Mouse (Mus musculus) small intestine, adult 2 months (tissue): ENCODE data around the gene Rp9. TPM values are rescaled to one million over a fixed set of nuclear protein-coding genes. Genes with fewer than 3 reads are reported as not detected.
A peak's percentile ranks its signal among the peaks of the same experiment; 100 is the strongest.

ENCODE experiments used
- H3K27ac ChIP-seq: fragments of 200-500 bp; 2 replicates; pipeline ENCODE4 v1.5.1; 2012; ENCODE audit warnings: low read depth, low read length, control low read depth, inconsistent platforms; ENCODE audit not compliant: insufficient read depth
- H3K27me3 ChIP-seq: fragments of 200-500 bp; 2 replicates; pipeline ENCODE4 v1.6.1; 2012; ENCODE audit warnings: mild to moderate bottlenecking, moderate library complexity, low read length, inconsistent platforms; ENCODE audit not compliant: control insufficient read depth, insufficient read depth
- H3K36me3 ChIP-seq: fragments of 200-500 bp; 2 replicates; pipeline ENCODE4 v1.6.1; 2012; ENCODE audit warnings: mild to moderate bottlenecking, low read length, control low read depth, inconsistent platforms; ENCODE audit not compliant: control insufficient read depth, insufficient read depth
- H3K4me1 ChIP-seq: fragments of 200-500 bp; 2 replicates; pipeline ENCODE4 v1.6.1; 2012; ENCODE audit warnings: low read length, inconsistent platforms, mixed read lengths; ENCODE audit not compliant: control insufficient read depth, insufficient read depth, insufficient read length
- H3K4me3 ChIP-seq: fragments of 200-500 bp; 2 replicates; pipeline ENCODE4 v1.5.1; 2012; ENCODE audit warnings: low read depth, mild to moderate bottlenecking, control low read depth, inconsistent platforms, low read length, moderate library complexity
- CTCF ChIP-seq: fragments of 200-500 bp; IDR thresholded peaks from 2 replicates; pipeline ENCODE4 v1.5.1; 2012; ENCODE audit warnings: low read depth, mild to moderate bottlenecking, control low read depth, inconsistent platforms, low read length, moderate library complexity, mixed read lengths; ENCODE audit not compliant: insufficient replicate concordance, insufficient read length; ENCODE audit errors: extremely low read depth
- POLR2A ChIP-seq: fragments of 200-500 bp; IDR thresholded peaks from 2 replicates; pipeline ENCODE4 v1.6.1; 2012; ENCODE audit warnings: low read depth, mild to moderate bottlenecking, control low read depth, inconsistent platforms, low read length, moderate library complexity
- WGBS: fragments of 180-500 bp; shearing (Covaris S2); methylation state at CpG from one replicate; pipeline ENCODE4 v1.1.7; 2018; 5-methylcytosine and 5-hydroxymethylcytosine counted together
- polyA plus RNA-seq: library from polyadenylated mRNA; depleted of rRNA; stranded (reverse); fragments of >200 nt; gene quantifications from 2 replicates; pipeline ENCODE4 v1.2.3, GENCODE M21; 2012

The Rp9 gene
- polyA plus RNA-seq, 1 experiment = 106 TPM

GRCm38 (mm10) chr9:22388401-22388980 lies 81.1 kb downstream of the Rp9 start:
- Histone ChIP-seq H3K27me3 (no peaks in the 10 kb centered on the region), H3K4me3 (peak overlapping the region; percentile 77), H3K36me3 (no peaks in the 10 kb centered on the region), H3K27ac (peak overlapping the region; percentile 34; the same call in 1 of the 2 replicates), H3K4me1 (no peaks in the 10 kb centered on the region; the same call in none of the 2 replicates)
- under 1% methylated on average over 41 of the region's 41 CpGs for WGBS
- no peak for TF ChIP-seq POLR2A
- no peak for TF ChIP-seq CTCF

- Histone ChIP-seq H3K27ac (no peak overlapping the region), H3K4me3 (no peak overlapping the region), H3K36me3 (no peaks in the 10 kb centered on the region), H3K27me3 (no peaks in the 10 kb centered on the region), H3K4me1 (no peaks in the 10 kb centered on the region; the same call in none of the 2 replicates)
- no peak for TF ChIP-seq CTCF
- no peak for TF ChIP-seq POLR2A
- WGBS = 10% methylated on average over 6 of the region's 6 CpGs
Observed at GRCm38 (mm10) chr9:22387901-22388300, 81.6 kb downstream of the Rp9 start.

DNA sequence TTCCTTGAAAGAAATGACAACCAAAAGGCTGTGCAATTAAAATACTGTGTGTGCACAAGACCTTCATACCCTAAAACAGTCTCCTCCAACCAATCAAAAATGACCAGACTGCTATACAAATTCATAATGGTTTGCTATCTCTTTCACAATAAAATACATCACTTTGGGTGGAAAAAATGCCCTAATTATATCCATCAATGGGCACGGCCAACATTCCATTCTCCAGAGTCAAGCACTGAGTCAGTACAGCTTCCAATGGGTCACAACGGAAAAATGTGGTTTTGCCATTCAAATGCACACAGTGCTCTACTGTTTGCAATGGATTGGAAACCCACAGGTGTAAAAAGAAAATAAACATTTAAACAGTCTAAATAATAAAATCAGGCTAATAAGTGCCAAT lies 83.7 kb downstream of the Rp9 start:
- Histone ChIP-seq H3K36me3 (peaks cover 7% of the 10 kb centered on the region), H3K27me3 (no peaks in the 10 kb centered on the region), H3K4me1 (no peaks in the 10 kb centered on the region; the same call in none of the 2 replicates), H3K4me3 (no peak overlapping the region), H3K27ac (no peak overlapping the region)
- 64% methylated on average over 2 of the region's 2 CpGs for WGBS
- TF ChIP-seq POLR2A (no peak), CTCF (no peak)

GRCm38 (mm10) chr9:22376086-22376485 lies 93.5 kb downstream of the Rp9 start:
- H3K4me1 ChIP-seq = no peaks in the 10 kb centered on the region
- TF ChIP-seq CTCF = no peak
- TF ChIP-seq POLR2A = no peak
- peaks cover 22% of the 10 kb centered on the region for H3K36me3 ChIP-seq
- H3K4me3 ChIP-seq = no peak overlapping the region
- no peaks in the 10 kb centered on the region for H3K27me3 ChIP-seq
- WGBS = 91% methylated on average over 5 of the region's 5 CpGs
- H3K27ac ChIP-seq = no peak overlapping the region

- Histone ChIP-seq H3K27me3 (no peaks in the 10 kb centered on the region), H3K4me1 (no peaks in the 10 kb centered on the region), H3K4me3 (no peak overlapping the region), H3K27ac (no peak overlapping the region), H3K36me3 (peaks cover 14% of the 10 kb centered on the region)
- 97% methylated on average over 4 of the region's 4 CpGs for WGBS
- TF ChIP-seq POLR2A (no peak), CTCF (no peak)
Observed at GRCm38 (mm10) chr9:22372760-22373159, 96.8 kb downstream of the Rp9 start.

- WGBS = 83% methylated on average over 6 of the region's 6 CpGs
- H3K27ac ChIP-seq = no peak overlapping the region
- no peak for TF ChIP-seq CTCF
- no peak for TF ChIP-seq POLR2A
- H3K27me3 ChIP-seq = no peaks in the 10 kb centered on the region
- peaks cover 10% of the 10 kb centered on the region; the same call in 1 of the 2 replicates for H3K36me3 ChIP-seq
- H3K4me3 ChIP-seq = no peak overlapping the region
- no peaks in the 10 kb centered on the region; the same call in 1 of the 2 replicates for H3K4me1 ChIP-seq
Observed at GRCm38 (mm10) chr9:22368030-22368429, 101.5 kb downstream of the Rp9 start.

DNA sequence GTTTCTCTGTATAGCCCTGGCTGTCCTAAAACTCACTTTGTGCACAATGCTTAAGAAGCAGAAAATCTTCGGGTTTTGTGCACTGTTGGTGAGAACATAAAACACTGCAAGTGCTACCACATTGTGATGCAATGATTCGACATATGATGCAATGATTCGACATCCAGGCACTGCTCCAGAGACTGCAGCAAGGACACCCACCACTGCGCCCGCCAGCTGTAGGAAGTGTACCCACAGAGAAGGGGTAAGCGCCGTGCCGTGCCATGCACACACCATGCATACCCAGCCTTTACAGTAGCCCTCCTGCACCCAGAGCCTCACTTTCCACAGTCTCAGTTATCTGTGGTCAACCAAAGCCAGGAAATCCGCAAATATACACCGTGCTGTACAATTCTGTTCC lies 102.9 kb downstream of the Rp9 start:
- Histone ChIP-seq H3K4me1 (no peaks in the 10 kb centered on the region; the same call in 1 of the 2 replicates), H3K4me3 (no peak overlapping the region), H3K27me3 (no peaks in the 10 kb centered on the region), H3K36me3 (peaks cover 9% of the 10 kb centered on the region), H3K27ac (no peak overlapping the region)
- TF ChIP-seq CTCF = no peak
- 88% methylated on average over 10 of the region's 10 CpGs for WGBS
